Mouse (Mus musculus) layer of hippocampus, adult 2 months (tissue): Measurements from ENCODE around the gene Lhpp. TPM values are rescaled to one million over a fixed set of nuclear protein-coding genes. Genes with fewer than 3 reads are reported as not detected.

Experiments
- DNase-seq, 2 experiments: peaks; one replicate each; pipeline ENCODE4 v3.0.0; 2022; ENCODE audit warnings: low spot score in 2 of 2
- H3K27ac ChIP-seq: fragments of 200-600 bp; 2 replicates; pipeline ENCODE4 v1.8.1; 2022
- H3K4me3 ChIP-seq: fragments of 200-600 bp; 2 replicates; pipeline ENCODE4 v1.8.1; 2022; ENCODE audit warnings: mild to moderate bottlenecking
- CTCF ChIP-seq: fragments of 200-600 bp; conservative IDR thresholded peaks from 2 replicates; pipeline ENCODE4 v1.8.1; 2022; ENCODE audit warnings: antibody characterized with exemption, mild to moderate bottlenecking, moderate library complexity
- total RNA-seq, 2 experiments: library from RNA; stranded (reverse); gene quantifications; 2 replicates each; pipeline ENCODE4 v1.2.3; 2021

The Lhpp gene
- total RNA-seq, 2 experiments from 2014 or later = 22.9 to 25.3 TPM

DNA sequence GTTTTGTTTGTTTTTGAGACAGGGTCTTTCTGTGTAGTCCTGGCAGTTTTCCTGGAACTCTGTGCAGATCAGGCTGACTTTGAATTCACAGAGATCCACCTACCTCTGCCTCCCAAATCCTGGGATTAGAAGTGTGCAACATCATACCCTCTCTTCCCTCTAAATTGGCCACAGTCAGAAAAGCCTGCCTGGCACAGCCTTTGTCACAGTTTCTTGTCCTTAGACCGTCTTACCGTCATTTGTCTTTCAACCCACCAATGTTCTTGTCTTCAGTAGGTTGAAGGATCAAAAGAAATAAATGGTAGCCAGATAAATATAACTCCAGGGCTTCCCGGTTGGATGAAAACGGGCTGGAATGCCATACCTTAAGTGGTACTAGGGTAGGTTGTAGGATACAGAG, 5.7 kb upstream of the Lhpp start:
- TF ChIP-seq CTCF = no peak
- DNase-seq = no peak
- H3K27ac ChIP-seq = no peak overlapping the region
- no peak overlapping the region for H3K4me3 ChIP-seq

DNA sequence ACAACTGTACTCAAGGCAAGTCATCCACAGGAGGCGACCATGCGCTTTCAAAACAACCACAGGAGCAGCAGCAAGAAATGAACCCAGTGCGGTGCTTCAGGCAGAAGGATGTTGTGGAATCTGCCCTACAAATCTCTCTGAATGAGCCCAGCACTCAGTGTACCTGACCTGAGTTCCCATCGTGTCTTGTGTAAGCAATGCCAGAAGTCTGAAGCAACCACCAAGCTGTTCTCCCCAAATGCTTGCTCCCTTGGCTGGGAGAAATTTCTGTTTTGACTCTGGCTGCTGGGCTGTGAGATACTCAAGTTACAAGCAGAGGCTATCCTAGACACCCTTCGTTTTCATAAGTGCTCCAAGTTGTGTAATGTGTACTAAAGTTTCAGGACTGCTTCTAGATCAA, 4.7 kb upstream of the Lhpp start:
- H3K27ac ChIP-seq = no peak overlapping the region
- no peak overlapping the region for H3K4me3 ChIP-seq
- no peak for TF ChIP-seq CTCF
- no peak for DNase-seq

DNA sequence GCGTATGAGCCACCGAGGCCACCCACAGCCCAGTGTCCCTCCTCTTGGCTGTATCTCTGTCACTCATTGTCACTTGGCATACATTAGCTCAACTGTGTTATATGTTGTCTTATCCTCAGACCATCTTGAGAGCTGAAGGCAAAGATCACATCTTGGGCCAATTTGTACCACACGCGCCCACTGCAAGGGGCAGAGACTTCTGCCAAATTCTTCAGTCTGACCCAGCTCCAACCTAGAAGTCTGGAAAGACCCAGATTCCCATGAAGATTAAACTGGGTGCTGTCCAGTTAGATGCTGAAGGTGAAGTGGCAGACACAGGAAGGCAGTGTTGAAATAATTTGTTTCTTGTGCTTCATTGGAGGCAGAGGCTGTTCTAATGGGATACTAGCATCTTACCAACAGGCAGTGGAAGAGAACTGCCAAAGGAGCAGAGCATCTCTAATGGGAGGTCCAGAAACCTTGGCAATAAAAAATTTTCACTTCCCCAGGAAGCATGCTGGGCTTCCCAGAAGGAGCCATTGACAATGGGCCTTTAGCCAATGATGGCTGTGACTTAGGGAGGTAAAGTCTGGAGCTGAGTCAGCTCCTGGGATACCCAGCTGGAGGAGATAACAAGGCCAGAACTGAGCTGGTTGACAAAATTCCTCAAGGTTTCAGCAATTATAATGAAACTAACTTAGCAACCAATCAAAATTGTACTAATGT, 2.0 kb upstream of the Lhpp start:
- Histone ChIP-seq H3K4me3 (no peak overlapping the region), H3K27ac (no peak overlapping the region)
- DNase-seq = no peak
- TF ChIP-seq CTCF = no peak

DNA sequence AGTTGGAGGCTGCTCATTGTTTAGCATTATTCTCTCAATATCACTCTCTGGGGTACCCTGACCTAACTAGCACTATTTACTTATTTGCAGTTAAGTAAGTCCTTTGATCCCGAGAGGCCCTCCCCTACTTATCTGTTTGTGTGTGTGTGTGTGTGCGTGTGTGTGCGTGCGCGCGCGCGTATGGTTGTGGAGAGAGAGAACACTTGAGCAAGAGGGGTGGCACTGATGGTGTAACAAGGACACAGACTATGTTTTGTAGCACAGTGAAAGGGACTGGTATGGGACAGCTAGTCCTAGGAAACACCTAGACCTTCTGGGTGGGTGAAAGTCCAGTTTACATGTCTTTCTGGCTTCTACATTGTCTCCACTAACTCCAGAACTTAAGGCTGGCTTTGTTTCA, 1.1 kb downstream of the Lhpp start:
- DNase-seq = no peak
- H3K4me3 ChIP-seq = no peak overlapping the region
- TF ChIP-seq CTCF = no peak
- H3K27ac ChIP-seq = no peak overlapping the region

DNA sequence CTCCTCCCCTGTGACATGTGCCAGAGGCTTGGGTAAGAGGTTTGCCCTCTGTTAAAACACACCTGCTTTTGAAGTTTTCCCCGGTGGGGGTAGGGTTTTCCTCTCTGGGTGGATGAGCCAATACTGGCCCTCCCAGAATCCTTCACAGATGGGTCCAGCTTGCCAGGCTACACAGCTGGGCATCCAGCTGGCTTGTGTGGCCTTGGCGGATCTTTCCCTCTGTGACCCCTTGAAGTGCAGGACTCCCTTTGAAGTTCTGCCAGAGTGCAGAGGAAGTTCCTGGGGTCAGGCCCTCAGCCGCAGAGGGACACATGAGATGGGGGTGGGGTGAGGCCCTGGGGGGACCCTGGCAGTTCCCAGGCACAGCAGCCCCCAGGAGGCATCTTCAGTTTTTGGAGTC, 4.9 kb downstream of the Lhpp start:
- no peak for TF ChIP-seq CTCF
- DNase-seq = no peak
- no peak overlapping the region for H3K4me3 ChIP-seq
- H3K27ac ChIP-seq = no peak overlapping the region

DNA sequence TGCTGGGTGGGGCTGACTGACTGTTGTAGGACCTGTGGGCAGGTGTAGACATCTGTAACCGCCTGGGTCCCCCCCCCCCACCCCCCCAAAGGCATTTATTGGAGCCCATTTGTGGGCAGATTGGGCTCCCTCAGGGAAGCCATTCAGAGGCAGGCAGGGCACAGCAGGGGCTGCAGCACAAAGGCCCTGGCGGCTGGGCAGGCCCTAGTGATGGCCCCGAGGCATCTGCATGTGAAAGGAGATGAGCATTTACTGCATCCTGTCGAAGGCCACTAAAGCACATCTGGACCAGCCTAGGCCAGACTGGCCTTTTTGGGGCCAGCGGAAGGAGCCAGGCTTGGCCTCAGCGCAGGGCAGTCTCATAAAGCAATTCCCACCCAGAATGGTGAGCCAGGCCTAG, 6.0 kb downstream of the Lhpp start:
- no peak for TF ChIP-seq CTCF
- Histone ChIP-seq H3K4me3 (no peak overlapping the region), H3K27ac (no peak overlapping the region)
- DNase-seq = no peak

DNA sequence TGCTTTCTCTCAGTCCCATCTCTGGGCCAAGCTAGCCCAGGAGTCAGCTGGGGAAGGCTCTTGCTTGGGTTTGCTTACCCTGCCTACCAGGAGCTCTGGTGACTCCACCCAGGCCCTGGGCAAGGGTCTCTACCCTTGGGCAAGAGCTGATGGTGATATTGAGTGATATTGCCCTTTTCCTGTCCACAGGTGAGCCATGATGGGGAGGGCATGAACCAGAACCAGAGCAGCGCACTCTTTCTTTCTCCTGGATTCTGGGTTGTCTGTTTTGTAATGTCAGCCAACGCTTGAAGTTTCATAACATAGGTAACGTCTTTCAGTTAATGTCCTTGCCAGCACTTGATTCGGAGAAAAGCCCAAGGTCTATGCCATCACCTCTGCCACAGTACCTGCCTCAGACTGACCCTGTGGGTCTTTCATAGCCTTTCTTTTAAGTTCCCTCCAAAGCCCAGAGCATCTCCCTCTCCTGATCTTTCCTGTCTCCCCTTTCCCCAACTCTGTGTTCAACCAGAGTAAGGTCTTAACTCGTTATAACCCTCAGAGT, 6.7 kb downstream of the Lhpp start:
- H3K27ac ChIP-seq = no peak overlapping the region
- no peak overlapping the region for H3K4me3 ChIP-seq
- no peak for DNase-seq
- no peak for TF ChIP-seq CTCF

DNA sequence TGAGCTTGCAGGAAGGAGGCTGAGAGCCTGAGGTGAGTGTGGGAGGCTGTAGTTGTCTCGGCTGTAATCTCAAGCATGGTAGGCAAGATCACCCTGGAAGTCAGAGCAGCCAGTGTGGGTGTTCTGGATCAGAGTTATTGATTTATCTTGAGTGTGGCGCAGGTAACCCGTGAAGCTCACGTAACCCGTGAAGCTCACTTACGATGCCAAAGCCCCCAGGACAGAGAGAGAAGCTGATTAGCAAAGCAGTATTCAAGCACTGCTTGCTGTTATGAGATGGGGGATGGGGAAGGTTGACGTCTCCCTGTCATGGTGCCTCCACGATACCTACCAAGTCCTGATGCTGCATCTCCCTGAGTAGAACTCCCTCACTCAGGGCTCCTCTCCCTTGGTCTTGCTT, 9.1 kb downstream of the Lhpp start:
- TF ChIP-seq CTCF = no peak
- H3K4me3 ChIP-seq = no peak overlapping the region
- H3K27ac ChIP-seq = peak overlapping the region; percentile 43; the same call in 1 of the 2 replicates
- no peak for DNase-seq

DNA sequence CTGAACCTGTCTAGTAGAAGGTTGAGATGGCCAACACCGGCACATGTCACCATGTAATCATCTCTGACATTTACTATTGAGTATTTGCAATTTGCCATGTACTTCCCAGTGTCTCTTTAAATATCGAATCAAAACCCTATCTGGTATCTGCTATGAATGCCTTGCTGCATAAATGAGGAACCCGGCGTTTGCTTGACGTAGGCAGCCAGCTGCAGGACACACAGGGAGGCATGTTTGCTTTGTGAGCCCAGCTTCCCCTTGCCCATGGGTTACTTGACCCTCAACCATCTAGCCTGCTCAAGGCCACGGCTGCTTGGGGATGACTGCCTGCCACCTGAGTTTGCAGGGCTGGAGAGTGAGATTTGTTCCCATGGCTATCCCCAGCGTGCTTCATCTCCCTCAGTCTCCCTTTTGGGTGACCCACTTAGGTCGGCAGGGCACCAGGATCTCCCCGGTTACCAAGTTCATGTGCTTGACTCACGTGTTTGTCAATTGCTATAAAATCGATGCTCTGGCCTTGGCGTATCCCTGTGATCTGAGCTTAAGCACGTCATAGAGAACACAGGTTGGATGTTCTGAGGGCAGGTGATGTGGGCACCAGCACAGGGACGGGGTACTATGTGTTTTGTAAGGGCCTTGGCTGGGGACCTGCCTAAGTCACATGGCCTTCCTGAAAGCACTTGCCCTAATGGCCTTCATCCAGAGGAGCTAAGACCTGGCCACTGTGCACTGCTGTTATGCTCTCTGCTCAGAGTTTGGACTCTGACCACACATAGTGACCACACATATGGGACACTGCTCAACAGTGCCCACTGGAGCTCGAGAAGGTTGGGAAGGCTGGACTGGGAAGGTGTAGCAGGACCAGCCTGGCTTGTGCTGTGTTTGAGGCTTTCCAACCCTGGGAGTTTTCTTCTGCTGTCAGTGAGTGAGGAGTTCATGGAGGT, 9.8 kb downstream of the Lhpp start:
- TF ChIP-seq CTCF = no peak
- H3K27ac ChIP-seq = peak overlapping the region; percentile 43; the same call in 1 of the 2 replicates
- 0 out of 2 replicates have a peak overlapping the region, but pooled peaks have one; percentile 11 for H3K4me3 ChIP-seq
- DNase-seq = no peak

DNA sequence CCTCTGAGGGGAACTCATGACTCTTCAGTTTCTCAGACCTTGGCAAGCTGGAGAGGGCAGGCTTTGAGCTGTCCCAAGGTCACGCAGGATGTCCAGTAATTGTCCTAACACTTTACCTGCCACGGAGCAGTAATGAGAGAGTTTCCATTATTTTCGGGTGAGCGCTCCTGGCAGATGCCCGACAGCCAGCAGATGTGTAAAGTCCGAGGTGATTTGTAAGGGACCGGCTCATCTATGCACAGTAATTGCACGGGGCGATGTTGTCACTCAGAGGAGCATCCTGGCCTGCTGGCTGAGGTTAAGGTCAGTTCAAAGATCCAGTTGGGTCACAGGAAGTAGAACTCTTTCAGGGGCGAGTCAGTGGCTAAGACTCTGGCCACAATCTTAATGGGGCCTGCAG, 13.7 kb downstream of the Lhpp start:
- TF ChIP-seq CTCF = no peak
- Histone ChIP-seq H3K4me3 (no peak overlapping the region), H3K27ac (no peak overlapping the region)
- DNase-seq = no peak

DNA sequence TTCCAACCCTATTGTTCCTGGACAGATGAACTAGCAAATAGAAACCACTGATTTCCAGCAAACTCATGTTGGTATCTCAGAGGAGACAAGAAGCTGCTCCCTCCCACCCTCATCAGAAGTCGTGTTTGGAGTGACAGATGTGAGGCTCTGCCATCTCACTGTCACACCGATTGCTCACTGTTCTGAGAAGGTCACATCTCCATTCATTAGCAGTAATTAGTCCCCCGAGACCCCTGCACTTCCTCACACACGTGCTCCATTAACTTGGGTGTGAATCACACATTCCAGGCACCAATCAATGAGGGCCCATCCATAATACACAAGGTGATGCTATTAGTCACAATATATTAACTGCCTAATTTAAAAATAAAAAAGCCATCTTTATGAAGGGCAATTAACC, 15.7 kb downstream of the Lhpp start:
- DNase-seq = no peak
- no peak for TF ChIP-seq CTCF

DNA sequence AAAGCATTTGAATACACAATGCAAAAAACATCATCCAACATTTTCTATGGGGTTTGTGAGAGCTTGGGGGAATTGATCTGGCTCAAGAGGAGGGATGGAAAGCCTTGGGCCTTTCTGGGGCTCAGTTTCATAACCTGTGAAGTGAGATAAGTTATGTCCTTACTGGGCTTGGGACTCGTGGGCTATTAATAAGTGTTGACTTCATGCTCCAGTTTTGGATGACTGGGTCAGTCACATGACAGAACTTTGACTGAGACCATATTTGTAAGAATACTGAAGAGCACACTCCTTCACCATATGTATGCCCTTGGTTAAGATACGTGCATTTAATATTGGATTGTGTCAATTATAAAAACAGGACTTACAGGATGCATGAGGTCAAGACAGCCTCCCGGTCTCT, 17.0 kb downstream of the Lhpp start:
- Histone ChIP-seq H3K27ac (no peak overlapping the region), H3K4me3 (no peak overlapping the region)
- no peak for DNase-seq
- no peak for TF ChIP-seq CTCF

More for the DNA sequence above, 15.7 kb downstream of the Lhpp start:
- Histone ChIP-seq H3K4me3 (no peak overlapping the region), H3K27ac (no peak overlapping the region)

DNA sequence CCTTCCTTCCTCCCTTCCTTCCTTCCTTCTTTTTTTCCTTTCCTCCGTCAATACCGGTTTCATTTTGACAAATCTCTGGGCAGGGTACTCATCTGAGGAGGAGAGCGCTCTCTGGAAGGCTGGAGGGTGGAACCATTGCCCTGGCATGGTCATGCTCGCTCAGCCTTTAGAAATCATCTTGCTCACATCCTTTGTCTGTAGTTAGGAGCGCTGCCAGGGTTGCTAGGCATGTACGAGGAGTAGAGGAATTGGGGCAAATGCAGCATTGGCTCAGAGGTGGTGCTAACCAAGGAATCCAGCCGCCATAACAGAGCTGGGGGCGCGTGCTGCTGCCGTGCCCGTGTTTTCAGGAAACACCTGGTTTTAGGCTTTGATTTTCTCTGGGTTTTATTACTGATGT, 20.9 kb downstream of the Lhpp start:
- TF ChIP-seq CTCF = no peak
- peak overlapping the region; percentile 75 for H3K27ac ChIP-seq
- peak overlapping the region; percentile 5; the same call in 1 of the 2 replicates for H3K4me3 ChIP-seq
- peak; percentile 59 to 68 for DNase-seq
